Mouse (Mus musculus) c-Kit-positive CD71-positive TER-119-positive erythroid progenitor cells, embryonic 14.5 days (primary cell): ENCODE results near the gene Odf3.
"Not testable (repeated sequence)": the region's sequence is repeated elsewhere in the genome, so short reads cannot be mapped to it uniquely, and the experiment has no call there.

ENCODE experiments used
- DNase-seq: peaks from one replicate; pipeline ENCODE4 v3.0.0-alpha.2; 2013; ENCODE audit warnings: low spot score

Gene Odf3

DNA sequence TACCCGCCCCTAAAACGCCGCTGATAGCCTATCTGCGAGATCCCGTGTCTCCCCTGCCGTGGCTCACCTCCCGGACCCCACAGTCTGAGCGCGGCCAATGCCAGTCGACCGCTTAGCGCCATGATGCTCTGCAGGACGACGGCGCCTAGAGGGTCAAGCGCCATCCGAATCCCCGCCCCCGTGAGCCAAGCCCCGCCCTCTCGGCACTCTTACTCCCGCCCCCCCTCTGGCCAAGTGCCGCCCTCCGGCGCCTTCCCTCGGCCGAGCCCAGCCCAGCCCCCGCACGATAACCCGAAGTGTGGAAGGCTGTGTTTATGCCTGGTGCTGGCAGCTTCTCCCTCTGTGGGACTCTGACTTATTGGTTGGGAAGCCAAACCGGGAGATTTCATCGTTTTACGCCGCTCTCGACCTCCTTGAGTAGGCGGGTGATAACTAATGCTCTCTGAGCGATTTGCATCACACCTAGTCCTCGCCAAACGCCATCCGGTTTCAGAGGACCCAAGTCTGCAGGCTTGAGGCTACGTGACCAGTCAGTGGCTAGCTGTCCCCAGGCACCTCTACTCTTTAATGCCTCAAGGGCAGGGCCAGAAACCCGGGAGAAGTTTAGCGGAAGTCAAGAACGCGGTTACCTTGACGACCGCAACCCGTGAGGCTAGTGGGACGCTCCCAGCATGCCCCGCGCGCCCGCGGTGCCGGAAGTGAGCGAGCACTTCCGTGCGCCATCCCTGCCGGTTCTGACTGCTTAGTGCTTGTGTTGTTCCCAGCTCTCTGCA is 34.3 kb downstream of the Odf3 start, which contains the start of the genes Psmd13 and Sirt3:
Gene Psmd13 (plus strand): TSS at position 273 of the 773 bp plus-strand sequence.
Gene Sirt3 (minus strand): TSS at position 614 of the 773 bp plus-strand sequence.
- peak; percentile 92 for DNase-seq

DNA sequence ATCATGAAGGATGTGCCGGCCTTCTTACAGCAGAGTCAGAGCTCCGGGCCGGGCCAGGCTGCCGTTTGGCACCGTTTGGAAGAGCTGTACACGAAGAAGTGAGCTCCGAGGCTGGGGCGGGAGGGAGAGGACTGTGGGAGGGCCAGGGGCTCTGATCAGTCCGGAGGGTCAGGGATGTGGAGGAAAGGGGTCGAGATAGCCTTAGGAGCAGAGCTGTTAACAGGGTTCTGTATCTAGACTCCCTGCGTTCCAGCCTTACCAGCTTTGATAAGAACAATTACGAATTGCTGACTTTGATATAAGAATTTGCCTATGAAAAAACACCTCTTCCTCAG is 34.8 kb downstream of the Odf3 start:
- no peak for DNase-seq

DNA sequence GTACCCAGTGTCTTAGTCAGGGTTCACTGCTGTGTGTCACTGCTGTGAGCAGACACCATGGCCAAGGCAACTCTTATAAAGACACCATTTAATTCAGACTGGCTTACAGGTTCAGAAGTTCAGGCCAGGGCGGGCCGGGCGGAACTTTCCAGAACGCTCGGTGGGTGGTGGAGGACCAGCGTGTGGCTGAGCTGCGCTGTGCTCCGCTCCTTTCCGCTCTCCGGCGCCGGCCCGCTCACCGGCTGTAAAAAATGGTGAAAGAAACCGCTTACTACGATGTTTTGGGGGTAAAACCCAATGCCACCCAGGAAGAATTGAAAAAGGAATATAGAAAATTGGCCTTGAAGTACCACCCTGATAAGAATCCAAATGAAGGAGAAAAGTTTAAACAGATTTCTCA is 43.0 kb downstream of the Odf3 start:
- not testable (repeated sequence) for DNase-seq

DNA sequence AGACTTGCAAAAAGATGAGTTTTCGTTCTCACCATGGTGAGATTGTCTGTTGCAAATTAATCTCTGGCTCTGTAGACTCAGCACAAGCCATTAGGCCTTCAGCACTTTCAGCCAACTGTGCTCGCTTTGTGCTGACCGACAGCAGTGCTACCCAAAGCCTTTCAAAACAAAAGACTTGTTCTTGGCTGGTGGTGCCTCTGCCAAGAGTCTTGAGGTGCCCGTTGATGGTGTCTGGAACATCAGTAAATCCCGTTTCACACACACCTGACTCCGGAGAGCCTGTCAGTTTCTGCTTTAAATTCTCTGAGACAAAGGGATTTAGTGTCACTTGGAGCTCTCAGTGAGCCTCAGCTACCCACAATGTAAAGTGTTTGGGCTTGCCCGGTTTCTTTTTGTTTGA is 46.4 kb downstream of the Odf3 start:
- no peak for DNase-seq

DNA sequence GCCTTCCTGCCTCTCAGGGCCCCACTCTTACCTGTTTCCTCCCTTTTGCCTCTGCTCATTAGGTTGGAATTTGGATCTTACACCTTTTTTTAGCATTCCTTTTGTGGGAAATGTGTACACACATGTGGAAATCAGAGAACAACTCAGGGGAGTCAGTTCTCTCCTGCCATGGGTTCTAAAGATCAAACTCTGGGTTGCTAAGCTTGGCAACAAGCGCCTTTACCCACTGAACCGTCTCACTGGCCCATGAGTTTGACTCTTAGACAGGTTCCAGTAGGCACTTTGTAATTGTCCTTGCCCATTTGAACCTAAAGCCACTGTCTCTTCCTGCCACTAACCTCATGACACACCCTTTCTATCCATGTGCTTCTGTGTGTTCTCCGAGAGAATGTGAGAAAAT is 47.0 kb downstream of the Odf3 start:
- no peak for DNase-seq

DNA sequence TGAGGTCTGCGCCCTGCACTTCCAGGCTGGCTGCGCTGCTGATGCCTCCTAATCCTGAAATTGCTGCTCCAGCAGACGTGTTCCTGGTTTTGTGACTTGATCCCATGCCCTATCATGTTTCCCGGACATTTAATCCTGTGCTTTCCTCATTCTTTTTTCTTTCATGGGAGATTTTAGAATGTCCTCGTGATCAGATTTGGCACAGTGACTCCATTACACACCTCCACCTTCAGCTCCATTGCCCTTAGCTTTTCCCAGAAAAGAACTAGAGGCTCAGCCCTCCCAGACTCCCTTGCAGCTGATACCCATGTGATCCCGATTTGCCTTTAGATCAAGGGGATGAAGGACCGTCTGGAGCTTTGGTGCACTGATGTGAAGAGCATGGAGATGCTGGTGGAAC is 50.3 kb downstream of the Odf3 start:
- DNase-seq = no peak

DNA sequence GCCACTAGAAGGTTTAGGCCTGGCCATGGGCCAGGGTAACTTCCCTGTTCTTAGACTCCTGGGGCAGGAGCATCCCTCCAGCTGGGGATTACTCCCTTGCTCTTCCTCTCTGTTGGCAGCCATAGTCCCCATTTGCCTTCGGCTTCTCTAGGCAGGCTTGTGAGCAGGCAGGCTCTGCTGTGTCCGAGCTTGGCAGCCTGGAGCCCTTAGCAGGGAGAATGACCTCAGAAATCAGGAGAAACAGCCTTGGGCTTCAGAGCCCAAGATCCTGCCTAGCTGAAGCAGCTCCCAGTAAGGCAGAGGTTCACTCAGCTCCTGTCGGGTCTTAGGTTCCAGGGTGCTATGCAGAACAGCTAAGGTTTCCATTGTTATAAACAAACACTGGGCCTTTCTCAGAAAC is 51.5 kb downstream of the Odf3 start:
- no peak for DNase-seq

DNA sequence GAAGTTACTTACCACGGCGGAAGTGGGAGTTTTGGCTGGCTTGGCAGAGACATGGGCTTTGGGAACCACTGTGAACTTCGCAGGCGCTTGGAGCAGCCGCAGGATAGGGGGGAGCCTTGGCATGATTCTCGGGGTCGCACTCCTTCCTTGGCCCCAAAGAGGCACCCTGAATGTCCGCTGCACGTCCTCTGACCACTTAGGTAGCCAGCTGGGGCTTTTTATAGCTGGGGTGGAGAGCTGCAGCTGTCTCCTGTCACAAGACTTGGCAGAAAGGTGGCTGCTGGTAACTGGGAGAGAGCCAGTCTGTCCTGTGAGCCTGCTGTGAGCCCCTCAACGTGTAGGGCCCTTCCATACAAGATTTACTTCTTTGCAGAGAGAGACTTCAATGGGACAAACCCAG is 52.6 kb downstream of the Odf3 start, which contains the start of gene Cox8b:
Gene Cox8b (minus strand): TSS at position 227 of the 400 bp plus-strand sequence.
- no peak for DNase-seq
